Mouse (Mus musculus) thymus, postnatal 25 days (tissue): Measurements from ENCODE around the gene Ccnk.

Experiments
- DNase-seq: peaks from one replicate; pipeline ENCODE4 v3.0.0; 2022

Ccnk gene

DNA sequence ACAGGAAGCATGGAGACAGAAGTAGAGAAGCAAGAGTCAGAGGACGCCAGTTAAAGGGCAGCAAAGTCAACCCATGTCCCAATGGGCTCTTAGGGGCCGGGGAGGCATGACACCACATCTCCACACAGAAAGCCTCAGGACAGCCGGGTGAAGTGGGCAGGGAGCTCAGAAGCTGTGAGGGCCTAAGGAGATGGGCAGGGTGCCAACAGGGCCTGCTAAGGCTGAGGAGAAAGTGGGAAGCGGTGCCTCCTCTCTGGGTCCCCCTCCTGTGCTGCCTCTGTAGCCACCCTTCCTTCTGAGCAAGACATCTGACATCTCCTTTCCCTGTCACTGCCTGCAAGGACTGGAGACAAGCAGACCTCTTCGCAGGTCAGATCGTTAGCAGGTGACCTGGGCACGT is 46.4 kb downstream of the Ccnk start:
- no peak for DNase-seq

DNA sequence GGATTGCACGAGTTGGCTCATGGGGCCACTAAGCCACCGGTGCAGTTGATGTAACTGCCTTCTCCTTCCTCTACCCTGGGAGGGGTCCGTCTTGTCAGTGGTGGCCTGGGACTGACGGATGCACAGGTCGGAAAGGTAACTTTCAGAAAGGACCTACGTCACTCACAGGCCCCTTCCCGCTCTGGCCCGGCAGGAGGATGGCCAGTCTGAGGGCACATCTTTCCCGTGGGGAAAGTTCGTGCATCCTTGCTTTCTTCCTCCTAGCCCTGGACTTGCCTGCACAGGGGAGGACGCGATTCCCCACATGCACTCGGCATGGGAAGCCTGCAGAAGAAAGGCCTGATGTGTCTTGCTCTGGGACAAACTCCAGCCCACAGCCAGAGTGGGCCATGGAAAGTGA is 46.8 kb downstream of the Ccnk start:
- no peak for DNase-seq

DNA sequence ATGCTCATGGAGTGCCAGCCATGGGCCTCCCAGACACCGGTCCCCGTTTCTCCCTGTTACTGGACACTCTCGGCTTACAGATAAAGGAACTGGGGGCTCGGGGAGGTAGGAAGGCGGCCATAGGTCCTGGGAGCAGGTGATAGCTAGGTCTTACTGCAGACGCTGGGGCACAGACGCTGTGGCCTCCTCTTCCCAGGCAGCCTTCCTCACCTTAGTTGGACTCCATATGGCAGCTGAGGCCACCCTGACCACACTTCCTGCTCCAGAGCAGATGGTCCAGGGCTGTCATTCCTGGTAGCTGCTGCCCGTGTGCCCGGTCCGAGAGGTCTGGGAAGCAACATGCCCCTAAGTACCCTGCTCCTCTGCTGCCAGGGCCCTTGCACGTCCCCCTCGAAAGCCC is 47.6 kb downstream of the Ccnk start:
- DNase-seq, result no peak

DNA sequence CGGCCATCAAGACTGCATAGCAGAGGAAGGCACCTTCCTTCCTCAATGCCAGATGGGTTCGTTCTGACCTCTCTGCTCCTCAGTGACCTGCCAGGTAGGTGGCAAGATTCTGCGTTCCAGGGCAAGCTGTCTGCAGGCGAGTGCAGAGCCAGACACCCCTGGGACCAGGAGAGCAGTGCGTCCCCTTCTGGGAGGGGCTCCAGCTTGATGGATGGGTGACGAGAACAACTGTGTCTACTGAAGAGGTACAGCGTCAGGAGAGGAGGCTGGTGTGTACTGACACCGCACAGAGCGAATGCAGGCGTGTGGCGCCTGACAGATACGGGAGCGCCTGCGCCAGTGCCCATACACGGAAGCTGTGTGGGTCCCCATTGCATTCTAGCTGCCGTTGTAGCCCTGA is 48.1 kb downstream of the Ccnk start:
- DNase-seq, result no peak

DNA sequence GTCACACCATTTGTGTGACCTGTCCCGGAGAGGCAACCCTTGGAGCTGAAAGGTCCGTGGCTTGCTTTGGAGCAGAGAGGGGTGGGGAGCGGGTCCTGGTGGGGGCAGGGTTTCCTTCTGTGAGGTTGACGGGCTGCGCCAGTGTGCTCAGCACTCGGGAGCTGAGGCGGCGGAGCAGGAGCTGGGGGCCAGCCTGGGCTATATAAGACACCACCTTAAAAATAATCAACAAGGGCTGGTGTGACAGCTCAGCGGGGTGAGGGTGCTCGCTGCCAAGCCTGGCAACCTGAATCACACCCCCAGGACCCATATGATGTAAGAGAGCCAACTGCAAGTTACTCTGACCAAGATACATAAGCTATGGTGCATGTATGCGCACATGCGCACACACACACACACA is 50.7 kb downstream of the Ccnk start:
- no peak for DNase-seq

DNA sequence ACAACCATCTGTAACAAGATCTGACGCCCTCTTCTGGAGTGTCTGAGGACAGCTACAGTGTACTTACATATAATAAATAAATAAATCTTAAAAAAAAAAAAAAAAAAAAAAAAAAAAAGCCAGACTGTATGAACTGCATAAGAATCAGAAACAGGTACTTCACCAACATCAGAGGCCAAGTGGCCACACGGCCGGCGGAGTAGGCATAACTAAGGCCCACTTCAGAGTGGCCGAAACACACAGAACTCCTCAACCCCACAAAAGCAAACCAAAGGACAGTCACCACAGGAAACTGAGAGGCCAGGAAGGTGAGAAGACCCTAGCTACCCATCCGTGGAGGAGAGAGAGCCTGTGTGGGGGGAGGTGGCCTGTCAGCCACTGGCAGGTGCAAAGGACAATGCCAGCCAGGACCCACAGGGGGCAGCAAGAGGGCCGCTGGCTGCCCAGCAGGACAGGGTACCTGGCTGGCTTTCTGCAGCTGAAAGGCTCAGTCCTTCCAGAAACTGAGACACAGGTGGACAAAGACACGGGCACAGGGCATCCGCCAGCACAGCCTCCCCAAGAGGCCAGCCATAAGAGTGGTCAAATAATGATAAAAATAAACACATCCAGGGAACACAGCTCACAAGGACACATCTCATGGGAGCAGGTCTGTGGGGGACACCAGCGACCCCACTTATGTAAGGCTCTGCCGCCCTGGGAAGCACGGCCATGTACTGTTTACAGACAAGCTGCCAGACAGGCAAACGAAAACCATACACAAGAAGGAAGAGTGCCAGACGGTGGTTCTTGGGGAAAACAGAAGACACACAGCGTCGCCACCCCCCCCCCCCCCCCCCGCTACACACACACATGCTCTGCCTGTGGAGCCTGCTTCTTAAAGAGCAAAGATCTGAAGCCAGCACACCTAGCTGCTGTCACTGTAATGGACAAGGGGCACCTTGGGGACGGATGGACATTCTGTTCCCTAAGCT is 51.7 kb downstream of the Ccnk start:
- DNase-seq, result peak; percentile 42

DNA sequence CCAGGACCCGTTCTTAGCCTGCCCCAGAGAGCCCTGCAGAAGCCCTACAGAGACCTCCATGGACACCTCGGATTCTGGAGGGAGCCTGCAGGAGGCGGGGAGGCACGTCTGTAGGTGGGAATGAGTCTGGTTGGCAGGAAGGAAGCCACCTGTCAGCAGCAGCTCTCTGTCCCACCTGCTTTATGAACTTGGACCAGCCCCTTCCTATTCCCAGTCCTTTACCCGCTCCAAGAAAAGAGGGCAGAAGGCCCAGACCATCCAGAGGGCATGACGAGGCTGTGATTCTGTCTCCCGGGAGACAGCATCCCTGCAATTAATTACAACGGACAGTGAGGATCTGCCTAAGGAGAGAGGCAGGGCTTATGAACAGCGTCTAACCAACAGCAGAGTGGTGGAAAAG is 52.5 kb downstream of the Ccnk start:
- no peak for DNase-seq

DNA sequence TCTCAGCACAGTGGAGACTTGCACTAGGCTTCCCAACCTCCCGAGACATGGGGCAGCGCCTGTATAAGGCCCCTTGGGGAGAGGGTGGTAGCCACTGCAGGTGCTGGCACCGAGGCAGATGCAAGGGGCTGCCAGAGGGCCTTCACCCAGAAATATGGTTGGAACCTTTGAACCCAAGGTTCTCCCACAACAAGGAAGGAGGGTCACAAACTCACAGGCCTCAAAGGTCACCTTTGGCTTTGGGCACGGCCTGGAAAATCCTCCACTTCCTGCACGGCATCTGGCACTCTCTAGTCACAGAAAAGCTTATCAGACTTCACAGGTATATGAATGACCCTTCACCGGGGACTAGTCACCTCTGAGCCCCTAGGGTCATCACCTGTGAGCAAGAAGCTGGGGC is 54.4 kb downstream of the Ccnk start:
- no peak for DNase-seq

DNA sequence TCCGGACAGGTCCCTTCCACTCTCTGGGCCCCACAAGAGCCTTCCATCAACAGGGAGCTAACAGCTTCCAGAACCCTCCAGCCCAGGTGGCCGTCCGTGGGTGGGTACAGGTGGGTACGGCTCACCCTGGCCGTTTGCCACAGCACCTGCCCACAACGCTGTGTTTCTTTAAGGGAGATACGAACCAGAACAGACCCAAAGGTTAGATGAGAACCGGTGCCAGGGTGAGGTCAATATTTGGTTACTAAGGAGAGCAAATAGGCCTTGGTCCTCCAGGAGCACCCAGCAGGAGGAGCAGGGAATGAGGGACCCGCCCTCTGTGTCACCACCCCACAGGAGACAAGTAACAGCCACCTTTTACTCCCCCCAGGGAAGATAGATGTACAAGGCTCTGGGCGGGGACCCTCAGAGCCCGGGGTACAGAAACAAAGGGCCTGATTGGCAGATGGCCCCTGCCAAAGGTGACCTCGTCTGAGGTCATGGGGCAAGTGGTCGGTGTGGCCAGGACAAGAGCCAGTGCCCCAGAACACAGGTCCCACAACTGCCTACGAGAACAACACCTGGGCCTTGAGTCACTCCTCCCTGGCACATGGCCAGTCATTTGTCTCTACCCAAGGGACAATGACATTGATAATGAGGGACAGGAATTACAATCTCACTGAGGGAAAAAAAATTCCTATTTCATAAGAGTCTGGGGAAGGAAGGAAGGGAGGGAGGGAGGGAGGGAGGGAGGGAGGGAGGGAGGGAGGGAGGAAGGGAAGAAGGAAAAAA is 55.6 kb downstream of the Ccnk start:
- DNase-seq, result no peak

DNA sequence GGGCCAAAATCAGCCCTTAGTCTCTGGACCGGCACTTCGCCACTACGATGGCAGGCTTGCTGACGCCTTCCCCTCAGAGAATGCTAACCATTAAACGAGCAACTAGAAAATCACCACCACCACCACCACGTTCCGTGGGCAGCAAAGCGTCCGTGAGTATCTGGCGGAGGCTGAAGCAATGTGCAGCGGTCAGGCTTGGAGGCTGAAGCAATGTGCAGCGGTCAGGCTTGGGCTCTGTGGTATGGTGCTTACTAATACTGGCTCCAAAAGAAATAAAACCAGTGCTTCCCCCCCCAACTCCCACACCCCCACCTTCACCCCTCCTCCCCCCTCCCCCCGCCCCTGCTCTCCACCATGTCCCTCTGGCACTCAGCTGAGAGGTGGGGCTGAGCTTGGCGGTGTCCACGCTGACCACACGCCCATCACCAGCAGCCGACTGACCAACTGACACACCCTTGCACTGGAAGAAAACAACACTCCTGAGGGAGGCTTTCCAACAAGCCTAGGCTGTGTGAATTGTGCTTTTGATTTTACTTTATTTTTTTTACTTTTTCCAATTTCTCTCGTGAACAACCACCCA is 56.7 kb downstream of the Ccnk start:
- DNase-seq, result no peak

DNA sequence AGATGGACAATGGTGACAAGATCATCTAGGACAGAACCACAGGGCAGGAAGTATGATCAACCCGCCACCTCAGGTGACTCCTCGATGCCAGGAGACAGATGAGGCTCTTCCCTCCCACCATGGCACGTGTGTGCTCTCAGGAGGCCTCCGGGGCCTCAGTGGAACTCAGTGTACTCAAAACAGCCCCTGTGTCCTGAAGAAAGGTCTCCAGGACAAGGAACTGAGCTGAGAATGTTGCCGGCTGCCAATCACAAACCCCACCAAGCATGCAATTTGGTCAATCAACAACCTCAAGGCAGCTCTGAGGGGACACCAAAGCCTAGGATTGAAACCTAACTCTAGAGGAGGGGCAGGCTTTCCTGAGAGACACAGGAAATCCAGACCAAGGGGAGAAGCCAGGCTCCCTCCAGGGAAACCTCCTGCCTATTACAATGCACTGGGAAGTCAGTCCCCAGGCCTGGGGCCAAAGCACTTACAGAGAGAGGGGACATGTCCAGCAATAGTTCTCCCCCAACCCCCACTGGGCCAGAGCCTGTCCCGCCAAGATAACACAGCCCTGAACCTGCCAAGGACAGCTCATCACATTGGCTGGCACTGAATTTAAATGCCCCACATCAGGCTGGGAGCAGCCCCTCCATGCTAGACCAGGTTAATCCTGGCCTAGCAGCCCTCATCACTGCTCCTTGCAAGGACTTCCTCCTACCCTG is 58.1 kb downstream of the Ccnk start:
- no peak for DNase-seq

DNA sequence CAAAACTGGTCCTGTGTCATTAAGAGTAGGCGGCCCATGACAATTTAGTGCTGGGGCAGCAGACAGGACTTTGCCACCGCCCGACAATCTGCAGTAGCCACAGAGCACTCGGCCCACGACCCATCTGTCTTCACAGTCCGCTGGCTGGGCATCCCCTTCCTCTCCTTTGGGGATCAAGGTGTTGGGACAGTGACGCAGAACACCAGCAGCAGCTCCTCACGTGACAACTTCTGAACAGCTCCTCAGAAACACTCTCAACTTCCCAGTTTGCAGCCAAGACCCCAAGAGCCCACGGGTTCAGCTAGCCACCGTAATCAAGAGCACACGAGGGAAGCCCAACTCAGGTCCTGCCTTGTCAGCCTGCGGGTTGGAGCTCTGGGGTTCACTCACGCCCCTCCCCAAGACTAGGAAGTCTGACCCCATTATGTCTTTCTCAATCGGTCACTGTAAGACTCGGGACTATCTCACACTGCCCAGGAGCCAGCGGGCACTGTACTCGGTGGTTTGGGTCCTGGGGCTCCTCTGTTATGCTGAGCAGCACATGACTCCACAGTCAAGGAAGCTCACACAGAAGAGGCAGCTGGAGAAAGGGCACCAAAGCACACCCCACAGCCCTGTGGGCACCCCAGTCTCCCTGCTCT is 59.1 kb downstream of the Ccnk start:
- no peak for DNase-seq

DNA sequence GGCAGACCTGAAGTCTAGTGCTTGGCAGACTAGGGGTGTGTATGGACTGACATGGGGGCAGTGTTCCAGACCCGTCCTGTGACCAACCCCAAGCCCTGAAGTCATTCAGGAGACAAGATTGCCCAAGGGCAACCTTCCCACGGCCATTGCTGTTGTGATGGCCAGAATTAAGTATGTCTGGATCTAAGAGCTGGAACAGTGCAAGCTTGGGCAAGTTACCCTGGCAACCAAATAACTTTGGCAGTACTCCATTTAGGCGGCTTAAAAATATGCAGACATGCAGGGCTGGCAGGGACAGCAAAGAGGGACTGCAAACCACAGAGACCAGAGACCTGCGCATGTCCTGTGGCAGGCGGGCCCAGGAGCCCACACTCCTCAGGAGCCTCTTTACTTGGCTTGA is 60.1 kb downstream of the Ccnk start:
- DNase-seq, result no peak

DNA sequence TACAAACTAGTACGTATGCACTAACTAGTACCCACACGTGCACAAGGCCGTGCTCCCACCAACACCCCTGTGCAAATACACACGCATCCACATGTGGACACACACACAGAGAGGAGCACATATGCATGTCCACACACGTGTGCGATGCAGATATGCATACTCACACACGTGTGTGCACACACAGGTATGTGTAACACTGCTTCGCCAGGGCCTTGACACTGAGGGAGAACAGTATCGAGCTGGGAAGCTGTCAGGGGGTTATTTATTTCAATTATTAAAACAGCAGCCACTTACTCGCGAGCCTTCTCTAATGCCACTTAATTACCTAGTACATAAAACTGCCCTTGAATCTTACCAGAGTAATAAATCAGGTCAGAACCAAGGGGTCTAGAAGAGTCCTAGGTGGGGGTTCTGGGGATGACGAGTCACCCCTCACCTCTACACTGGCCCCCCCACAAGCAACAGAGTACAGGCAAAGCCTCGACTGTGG is 61.1 kb downstream of the Ccnk start:
- DNase-seq, result no peak

DNA sequence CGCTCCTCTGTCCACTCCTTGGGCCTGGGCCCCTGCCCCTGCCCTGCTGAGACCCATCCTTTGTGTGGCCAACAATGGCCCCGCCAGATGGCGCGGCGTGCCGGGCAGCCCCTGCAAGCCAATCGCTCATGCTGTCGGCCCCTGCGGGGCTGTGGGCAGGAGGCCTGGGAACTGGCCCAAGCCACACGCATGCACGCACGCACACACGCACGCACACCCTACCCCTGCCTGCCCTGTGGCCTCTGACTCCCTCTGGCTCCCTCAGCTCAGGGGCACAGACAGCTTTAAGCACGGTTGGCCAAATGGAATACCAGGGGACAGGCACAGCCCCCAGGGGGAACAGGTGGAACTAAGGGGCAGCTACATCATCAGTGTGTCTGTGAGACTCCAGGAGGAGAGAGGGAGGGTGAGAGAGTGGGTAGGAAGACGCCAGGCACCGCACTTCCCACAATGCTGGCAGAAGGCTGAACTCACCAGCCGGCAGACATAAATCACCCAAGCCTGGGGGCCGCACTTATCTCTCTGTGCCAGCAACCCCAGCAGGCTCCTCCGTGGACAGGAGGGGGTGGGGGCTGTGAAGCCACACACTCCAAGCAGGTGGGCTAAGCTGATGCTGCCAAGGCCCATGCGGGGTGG is 61.7 kb downstream of the Ccnk start:
- DNase-seq, result no peak

DNA sequence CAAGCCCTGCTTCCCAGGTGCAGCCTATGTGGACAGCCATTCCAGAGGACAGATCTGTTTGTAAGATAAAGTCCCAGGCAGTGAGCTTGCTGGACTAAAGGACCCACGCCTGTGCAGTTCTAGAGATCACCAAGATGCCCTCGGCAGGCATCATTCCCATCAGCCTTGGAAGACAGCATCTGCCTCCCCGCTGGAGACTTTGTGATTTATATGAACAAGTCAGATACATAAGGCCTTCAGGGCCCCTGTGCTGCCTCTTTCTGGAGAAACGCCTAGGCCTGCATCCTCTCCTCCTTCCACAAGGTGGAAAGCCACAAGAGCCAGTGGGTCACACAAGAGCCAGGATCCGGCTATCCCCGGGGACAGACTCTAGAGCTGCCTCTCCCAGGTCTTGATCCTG is 62.2 kb downstream of the Ccnk start:
- no peak for DNase-seq

DNA sequence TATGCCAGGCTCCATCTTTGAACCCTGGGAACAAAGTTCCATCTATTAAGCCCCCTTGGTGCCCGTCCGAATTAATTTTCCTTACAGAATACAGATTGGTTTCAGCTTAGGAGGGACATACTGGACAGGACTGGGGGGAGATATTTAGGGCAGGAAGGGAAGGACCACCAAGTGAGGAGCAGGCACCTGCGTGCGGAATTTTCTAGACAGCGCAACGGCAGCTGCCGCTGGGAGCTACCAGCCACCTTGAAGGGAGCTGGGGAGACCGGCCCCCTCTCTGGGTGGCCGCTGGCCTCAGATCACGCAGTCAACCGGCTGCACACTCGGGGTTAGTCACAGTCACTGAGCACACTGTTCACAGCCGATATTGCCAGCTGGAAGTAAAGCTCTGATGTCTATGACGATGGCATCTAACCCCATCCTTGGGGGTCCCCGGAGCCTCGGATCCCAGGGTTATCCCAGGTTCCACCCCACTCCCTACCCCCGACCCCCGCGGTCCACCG is 62.9 kb downstream of the Ccnk start:
- DNase-seq, result no peak

DNA sequence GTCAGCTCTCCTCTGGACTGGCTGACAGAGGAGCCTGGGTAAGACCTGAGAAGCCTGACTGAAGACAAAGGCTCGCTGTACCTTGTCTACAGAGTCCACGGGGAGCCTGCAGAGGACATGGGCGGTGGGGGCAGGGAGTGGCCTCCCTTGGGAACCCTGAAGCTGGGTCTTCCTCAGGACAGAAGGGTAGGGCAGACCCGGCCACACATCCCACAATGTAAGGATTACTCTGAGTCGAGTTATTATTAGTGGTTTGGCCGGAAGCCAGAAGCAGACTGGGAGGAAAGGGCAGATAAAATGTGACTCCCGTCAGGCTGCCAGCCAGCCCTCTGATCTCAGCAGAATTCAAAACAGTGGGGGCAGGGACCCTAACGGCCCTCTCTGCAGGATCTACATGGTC is 65.4 kb downstream of the Ccnk start:
- no peak for DNase-seq

DNA sequence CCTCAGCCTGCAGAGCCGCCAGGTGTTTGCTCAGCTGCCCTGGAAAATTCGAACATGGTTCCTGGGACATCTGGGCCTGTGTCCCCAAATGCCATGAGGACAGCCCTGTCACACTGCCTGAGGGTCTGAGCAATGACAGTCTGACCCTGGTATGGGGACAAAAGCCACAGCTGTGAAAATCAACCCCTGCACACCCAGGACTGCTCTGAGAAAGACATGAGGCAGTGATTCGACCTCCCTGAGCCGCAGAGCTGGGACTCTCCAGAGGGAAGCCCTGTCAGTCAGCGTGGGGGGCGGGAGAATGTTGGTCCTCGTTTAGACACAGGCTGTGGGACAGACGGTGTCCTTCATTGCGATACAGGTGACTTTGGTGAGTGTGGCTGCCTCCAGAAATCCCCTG is 66.2 kb downstream of the Ccnk start:
- no peak for DNase-seq

DNA sequence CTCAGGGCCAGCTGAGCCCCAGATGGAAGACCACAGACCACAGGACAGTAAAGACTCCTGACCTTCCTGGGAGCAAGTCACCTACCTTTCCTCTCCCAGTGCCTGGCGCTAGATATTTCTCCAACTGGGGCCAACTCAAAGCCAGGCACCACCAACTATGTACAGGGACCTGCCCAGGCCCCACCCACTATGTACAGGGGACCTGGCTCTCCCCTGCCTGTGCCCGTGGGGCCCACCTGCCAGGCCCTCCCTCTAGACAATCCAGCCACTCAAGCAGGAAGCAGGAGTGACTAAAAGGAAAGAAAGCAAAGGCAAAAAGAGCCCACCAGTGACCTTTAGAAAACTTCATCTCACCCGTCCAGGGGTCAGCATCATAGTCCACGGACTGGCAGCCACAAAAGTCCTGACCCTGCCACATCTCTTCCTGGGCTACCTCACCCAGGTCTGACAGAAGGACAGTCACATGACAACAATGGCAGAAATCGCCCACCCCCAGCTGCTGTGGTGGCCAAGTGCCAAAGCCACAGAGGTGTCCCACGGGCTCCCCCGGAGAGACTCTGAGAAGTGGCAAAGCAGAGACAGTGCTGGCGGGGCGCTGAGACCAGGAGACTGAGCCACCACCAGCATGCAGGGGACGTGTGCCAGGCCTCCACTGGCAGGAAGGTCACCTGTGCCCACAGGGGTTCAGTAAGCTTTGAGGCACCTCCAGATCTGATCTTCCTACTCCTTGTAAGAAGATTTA is 67.6 kb downstream of the Ccnk start:
- DNase-seq, result no peak

DNA sequence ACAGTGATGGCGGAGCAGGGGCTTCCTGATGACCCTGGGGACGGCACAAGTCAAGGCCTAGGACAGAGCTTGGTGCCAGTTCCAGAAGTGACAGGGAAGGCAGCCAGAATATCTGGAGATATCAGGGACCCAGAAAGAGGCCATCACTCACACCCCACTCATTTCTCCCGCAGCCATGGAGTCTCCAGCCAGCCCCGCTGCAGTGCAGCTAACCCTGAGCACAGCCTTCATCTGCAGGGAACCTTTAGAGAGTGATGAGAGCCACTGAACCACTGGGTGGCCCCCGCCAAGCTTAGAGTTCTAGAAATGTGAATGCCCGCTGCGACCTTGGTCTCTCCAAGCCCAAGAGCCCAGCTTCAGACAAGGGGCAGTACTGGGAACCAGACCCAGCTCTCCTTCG is 69.6 kb downstream of the Ccnk start:
- DNase-seq, result no peak
